Mouse (Mus musculus) Muller cell, postnatal 12 days (primary cell): Measurements from ENCODE around the gene Olfr1408.
A peak's percentile ranks its signal among the peaks of the same experiment; 100 is the strongest.

Source experiments
- DNase-seq: peaks from one replicate; pipeline ENCODE4 v3.0.0-alpha.2; 2015; ENCODE audit errors: inconsistent ontology term

The Olfr1408 gene

DNA sequence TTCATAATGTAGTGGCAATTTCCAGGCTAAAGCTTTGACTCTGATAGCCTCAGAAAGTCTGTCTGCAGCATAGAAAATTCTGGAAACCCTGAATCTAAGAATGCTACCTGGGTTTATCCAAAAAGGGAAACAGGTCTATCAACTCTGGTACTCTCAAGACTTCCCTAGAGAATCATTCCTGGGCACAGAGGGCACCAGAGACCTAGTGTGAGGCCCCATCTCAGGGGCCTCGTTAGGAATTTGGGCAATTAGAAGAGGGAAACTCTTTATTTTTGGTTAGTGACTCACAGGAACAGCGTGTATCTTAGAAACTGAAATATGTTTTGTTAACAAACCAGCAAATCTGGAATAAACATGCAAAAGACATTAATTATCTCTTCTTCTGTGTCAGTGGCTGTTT lies at the start of gene Olfr1408:
Gene Olfr1408, minus strand, starts transcription at position 101 of the 400 bp plus-strand sequence.
- DNase-seq, result peak; percentile 11

DNA sequence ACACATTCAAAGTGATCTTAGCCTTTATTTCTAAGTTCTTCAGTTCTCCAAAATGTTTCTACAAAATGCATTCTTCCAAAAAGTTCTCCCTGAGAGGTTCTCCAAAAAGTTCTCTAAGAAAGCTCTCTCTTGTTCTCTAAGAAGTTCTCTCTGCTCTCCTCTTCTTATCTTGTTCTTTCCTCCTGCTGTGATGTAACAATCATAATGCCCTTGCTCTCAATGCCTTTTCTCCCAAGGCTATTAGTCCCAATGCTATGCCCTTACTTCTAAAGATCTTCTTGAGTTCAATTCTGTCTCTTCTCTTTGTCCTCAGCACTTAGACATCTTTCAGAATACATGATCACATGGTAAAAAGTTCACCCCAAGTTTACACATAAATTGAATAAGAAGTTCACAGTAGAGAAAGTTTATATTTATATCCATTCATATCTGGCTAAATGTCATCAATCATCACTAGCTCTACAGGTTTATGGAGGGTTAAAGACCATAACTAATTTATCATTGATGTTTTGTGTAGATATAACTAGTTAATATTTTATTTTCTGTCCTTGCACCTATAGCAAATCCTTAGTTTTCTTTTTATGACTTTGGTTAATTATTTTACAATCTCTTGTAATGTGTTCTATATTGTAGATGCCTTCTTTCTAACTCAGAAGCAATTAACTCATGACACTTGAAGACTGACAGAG lies 37.1 kb upstream of the Olfr1408 start:
- DNase-seq, result no peak
